Mouse (Mus musculus) spleen, adult 2 months (tissue): ENCODE data around the gene Ganc.

Source experiments
- CTCF ChIP-seq: fragments of 200-500 bp; IDR thresholded peaks from 2 replicates; pipeline ENCODE4 v1.5.1; 2011; ENCODE audit warnings: mild to moderate bottlenecking, inconsistent platforms; ENCODE audit not compliant: insufficient read depth, insufficient read length, insufficient replicate concordance; ENCODE audit errors: extremely low read depth
- POLR2A ChIP-seq: fragments of 200-500 bp; IDR thresholded peaks from 2 replicates; pipeline ENCODE4 v1.6.1; 2011; ENCODE audit warnings: low read depth, low read length, inconsistent platforms

DNA sequence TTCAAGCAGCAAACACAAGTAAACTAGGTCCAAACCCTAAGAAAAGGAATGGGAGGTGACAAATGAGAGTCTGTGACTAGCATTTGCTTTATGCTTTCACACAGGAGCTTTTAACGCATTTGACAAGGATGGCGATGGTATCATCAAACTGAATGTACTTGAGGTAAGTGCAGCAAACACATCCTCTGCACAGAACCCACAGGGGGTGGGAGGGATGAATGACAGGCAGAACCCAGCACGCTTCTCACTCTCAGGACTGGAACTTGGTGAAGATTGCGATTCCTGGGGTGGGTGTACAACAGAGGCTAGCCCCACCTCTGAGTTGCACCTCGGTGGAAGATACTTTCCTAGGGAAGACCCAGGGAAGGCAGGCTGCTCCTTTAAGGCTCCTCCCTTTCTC, 100.3 kb downstream of the Ganc start:
- no peak for TF ChIP-seq POLR2A
- no peak for TF ChIP-seq CTCF
